Mouse (Mus musculus) myocyte (in vitro differentiated cells): ENCODE data around the gene Rer1. TPM values are rescaled to one million over a fixed set of nuclear protein-coding genes. Genes with fewer than 3 reads are reported as not detected.
A peak's percentile ranks its signal among the peaks of the same experiment; 100 is the strongest.

Experiments used
- H3K27me3 ChIP-seq: one replicate; pipeline ENCODE4 v1.6.1; 2011; ENCODE audit not compliant: control insufficient read depth, insufficient read depth, insufficient read length
- H3K36me3 ChIP-seq: one replicate; pipeline ENCODE4 v1.6.1; 2011; ENCODE audit not compliant: control insufficient read depth, insufficient read depth
- H3K4me2 ChIP-seq: one replicate; pipeline ENCODE4 v1.6.1; 2011; ENCODE audit warnings: low read depth, control low read depth
- H3K4me3 ChIP-seq: one replicate; pipeline ENCODE4 v1.5.1; 2011; ENCODE audit warnings: mild to moderate bottlenecking, control low read depth, moderate library complexity
- H3K79me2 ChIP-seq: one replicate; pipeline ENCODE4 v1.6.1; 2011; ENCODE audit not compliant: control insufficient read depth, insufficient read depth
- H3ac ChIP-seq: one replicate; pipeline ENCODE4 v1.6.1; 2011; ENCODE audit not compliant: control insufficient read depth, insufficient read length
- CEBPB ChIP-seq: IDR thresholded peaks from 2 replicates; pipeline ENCODE4 v1.6.1; 2011; ENCODE audit warnings: mild to moderate bottlenecking, moderate library complexity; ENCODE audit not compliant: poor library complexity, insufficient read depth, severe bottlenecking
- E2F4 ChIP-seq: IDR thresholded peaks from one replicate; pipeline ENCODE4 v1.6.1; 2011; ENCODE audit warnings: mild to moderate bottlenecking, control low read depth, moderate library complexity; ENCODE audit not compliant: insufficient read depth
- MAX ChIP-seq: IDR thresholded peaks from one replicate; pipeline ENCODE4 v1.6.1; 2011; ENCODE audit warnings: low read depth, mild to moderate bottlenecking, control low read depth
- MYOD1 ChIP-seq, 3 experiments: IDR thresholded peaks; one replicate each; pipeline ENCODE4 v1.6.1; 2011; ENCODE audit warnings: control low read depth in 2 of 3, low read depth in 2 of 3, mild to moderate bottlenecking in 2 of 3, moderate library complexity in 1 of 3; ENCODE audit not compliant: insufficient read length in 2 of 3, control insufficient read depth in 1 of 3
- MYOG ChIP-seq, 3 experiments: IDR thresholded peaks; one replicate each; pipeline ENCODE4 v1.6.1; 2011; ENCODE audit warnings: control low read depth in 2 of 3, low read depth in 2 of 3, mild to moderate bottlenecking in 2 of 3; ENCODE audit not compliant: insufficient read length in 2 of 3, control insufficient read depth in 1 of 3, insufficient read depth in 1 of 3
- POLR2A ChIP-seq: IDR thresholded peaks from one replicate; pipeline ENCODE4 v1.6.1; 2011; ENCODE audit warnings: low read depth, mild to moderate bottlenecking, control low read depth, moderate library complexity; ENCODE audit not compliant: insufficient read length
- POLR2AphosphoS2 ChIP-seq: IDR thresholded peaks from one replicate; pipeline ENCODE4 v1.6.1; 2011; ENCODE audit warnings: low read depth, control low read depth; ENCODE audit not compliant: insufficient read length
- REST ChIP-seq: IDR thresholded peaks from one replicate; pipeline ENCODE4 v1.6.1; 2011; ENCODE audit warnings: mild to moderate bottlenecking, control low read depth, moderate library complexity; ENCODE audit not compliant: insufficient read depth, insufficient read length
- SRF ChIP-seq: IDR thresholded peaks from one replicate; pipeline ENCODE4 v1.6.1; 2011; ENCODE audit warnings: low read depth; ENCODE audit not compliant: control insufficient read depth, insufficient read length
- TCF12 ChIP-seq: IDR thresholded peaks from one replicate; pipeline ENCODE4 v1.6.1; 2011; ENCODE audit warnings: mild to moderate bottlenecking, control low read depth; ENCODE audit not compliant: poor library complexity, insufficient read depth, severe bottlenecking
- TCF3 ChIP-seq: IDR thresholded peaks from one replicate; pipeline ENCODE4 v1.6.1; 2011; ENCODE audit warnings: low read depth, control low read depth; ENCODE audit not compliant: insufficient read length
- USF1 ChIP-seq: IDR thresholded peaks from one replicate; pipeline ENCODE4 v1.6.1; 2011; ENCODE audit warnings: low read depth, mild to moderate bottlenecking, control low read depth, moderate library complexity
- polyA plus RNA-seq: library from polyadenylated mRNA; unstranded; fragments of >200 nt; fragmentation: generic; extraction: Trizol; gene quantifications from one replicate; pipeline ENCODE4 v1.2.1, GENCODE M21; 2012; ENCODE audit warnings: missing spikeins

Rer1 gene
- polyA plus RNA-seq, result 117 TPM

DNA sequence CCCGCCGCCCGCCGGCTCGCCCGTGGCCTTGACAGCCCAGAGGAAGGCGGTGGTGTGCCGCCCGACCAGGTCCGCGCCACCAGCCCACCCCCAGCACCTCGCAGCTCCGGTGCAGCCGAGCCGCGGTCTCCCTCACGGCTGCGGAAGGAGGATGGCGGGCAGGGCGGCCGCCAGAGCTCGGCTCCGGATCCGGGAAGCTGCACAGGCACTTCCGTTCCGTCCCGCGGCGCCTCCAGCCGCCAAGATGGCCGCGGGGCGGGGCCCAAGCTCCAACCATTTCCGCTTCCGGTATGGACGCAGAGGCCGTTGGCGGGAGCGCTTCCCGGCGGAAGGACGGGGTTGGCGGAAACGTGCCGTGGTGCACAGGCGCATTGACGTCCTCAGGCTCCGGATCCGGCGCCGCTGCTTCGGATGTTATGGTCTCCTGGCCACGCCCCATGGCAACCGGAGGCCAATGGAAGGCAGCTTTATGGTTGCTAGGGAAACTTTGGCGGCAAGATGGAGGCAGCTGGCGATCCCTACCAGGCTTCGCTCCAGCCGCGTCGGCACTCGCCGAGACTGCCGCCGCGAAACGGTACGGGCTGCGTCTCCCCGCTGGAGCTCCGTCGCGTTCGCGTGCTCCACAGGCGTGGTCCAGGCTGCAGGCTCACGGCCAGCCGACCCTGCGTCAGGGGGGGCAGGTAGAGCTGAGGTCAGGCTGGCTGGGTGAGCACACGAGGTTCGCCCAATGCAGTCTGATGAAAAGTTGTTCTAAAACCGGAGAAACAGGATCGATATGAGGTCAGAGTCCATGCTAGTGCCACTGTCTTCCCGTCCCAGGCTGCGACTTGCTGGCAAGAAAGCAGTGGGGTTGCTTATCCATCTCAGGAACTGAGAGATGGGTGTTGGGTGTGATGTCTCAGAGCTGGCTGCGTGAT, at the start of gene Rer1, which contains the start of gene Morn1:
Gene Rer1 (minus strand): TSS at position 275 of the 917 bp plus-strand sequence.
Gene Morn1 (plus strand): TSS at position 470 of the 917 bp plus-strand sequence.
- peaks cover 44% of the 10 kb centered on the region for H3K79me2 ChIP-seq
- H3K4me3 ChIP-seq, result peak within 1 kb of the TSS; percentile 69
- H3K4me2 ChIP-seq, result peak within 1 kb of the TSS; percentile 99
- peak within 1 kb of the TSS; percentile 72 for H3ac ChIP-seq
- H3K27me3 ChIP-seq, result no peaks in the 10 kb centered on the region
- peaks cover 13% of the 10 kb centered on the region for H3K36me3 ChIP-seq
- TF ChIP-seq MYOG (IDR thresholded peaks at IDR 0.05; ENCODE audit: control insufficient read depth in 1 of 3, insufficient read depth in 1 of 3, insufficient read length in 2 of 3, low read depth in 2 of 3) (peak in 1 of 3 experiments; percentile 52), TCF12 (no peak), POLR2AphosphoS2 (peak; percentile 72), POLR2A (peak; percentile 69), MYOD1 (IDR thresholded peaks at IDR 0.05; ENCODE audit: control insufficient read depth in 1 of 3, insufficient read length in 2 of 3, low read depth in 2 of 3) (peak in 1 of 3 experiments; percentile 45), USF1 (no peak)

DNA sequence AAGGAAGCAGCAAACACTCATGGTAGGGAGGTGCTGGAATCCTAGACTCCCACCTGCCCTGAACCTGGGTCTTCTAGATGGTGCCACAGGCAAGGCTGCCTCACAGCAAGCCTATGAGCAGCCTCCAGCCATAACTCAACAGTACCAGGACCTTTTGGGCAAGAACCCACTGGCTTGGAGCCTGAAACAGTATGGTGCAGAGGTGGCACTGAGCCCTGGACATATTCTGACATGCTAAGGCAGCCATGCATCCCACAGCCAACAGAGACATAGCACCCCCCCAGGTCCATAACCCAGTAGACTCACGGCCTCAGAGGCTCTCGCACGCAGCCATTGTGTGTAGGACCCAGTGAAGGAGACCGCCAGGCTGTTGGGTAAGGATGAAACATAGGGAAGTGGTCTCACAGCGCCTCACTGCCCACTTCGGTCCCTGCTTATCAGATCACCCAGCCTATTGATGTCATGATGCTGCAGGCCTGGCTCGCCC, 48.5 kb upstream of the Rer1 start:
- TF ChIP-seq E2F4, result no peak
- TF ChIP-seq CEBPB, result no peak
- TF ChIP-seq TCF3, result no peak
- TF ChIP-seq POLR2A, result no peak
- no peak for TF ChIP-seq USF1
- TF ChIP-seq POLR2AphosphoS2, result no peak
- TF ChIP-seq SRF, result no peak
- no peak for TF ChIP-seq MYOD1 (IDR thresholded peaks at IDR 0.05; ENCODE audit: control insufficient read depth in 1 of 3, insufficient read length in 2 of 3, low read depth in 2 of 3)
- TF ChIP-seq REST, result no peak
- TF ChIP-seq MYOG (IDR thresholded peaks at IDR 0.05; ENCODE audit: control insufficient read depth in 1 of 3, insufficient read depth in 1 of 3, insufficient read length in 2 of 3, low read depth in 2 of 3), result no peak
- no peak for TF ChIP-seq TCF12
- TF ChIP-seq MAX, result no peak
- no peaks in the 10 kb centered on the region for H3K27me3 ChIP-seq
- H3ac ChIP-seq, result no peak overlapping the region
- peak overlapping the region; percentile 59 for H3K4me2 ChIP-seq
- H3K36me3 ChIP-seq, result no peaks in the 10 kb centered on the region
- no peak overlapping the region for H3K4me3 ChIP-seq
- no peaks in the 10 kb centered on the region for H3K79me2 ChIP-seq

DNA sequence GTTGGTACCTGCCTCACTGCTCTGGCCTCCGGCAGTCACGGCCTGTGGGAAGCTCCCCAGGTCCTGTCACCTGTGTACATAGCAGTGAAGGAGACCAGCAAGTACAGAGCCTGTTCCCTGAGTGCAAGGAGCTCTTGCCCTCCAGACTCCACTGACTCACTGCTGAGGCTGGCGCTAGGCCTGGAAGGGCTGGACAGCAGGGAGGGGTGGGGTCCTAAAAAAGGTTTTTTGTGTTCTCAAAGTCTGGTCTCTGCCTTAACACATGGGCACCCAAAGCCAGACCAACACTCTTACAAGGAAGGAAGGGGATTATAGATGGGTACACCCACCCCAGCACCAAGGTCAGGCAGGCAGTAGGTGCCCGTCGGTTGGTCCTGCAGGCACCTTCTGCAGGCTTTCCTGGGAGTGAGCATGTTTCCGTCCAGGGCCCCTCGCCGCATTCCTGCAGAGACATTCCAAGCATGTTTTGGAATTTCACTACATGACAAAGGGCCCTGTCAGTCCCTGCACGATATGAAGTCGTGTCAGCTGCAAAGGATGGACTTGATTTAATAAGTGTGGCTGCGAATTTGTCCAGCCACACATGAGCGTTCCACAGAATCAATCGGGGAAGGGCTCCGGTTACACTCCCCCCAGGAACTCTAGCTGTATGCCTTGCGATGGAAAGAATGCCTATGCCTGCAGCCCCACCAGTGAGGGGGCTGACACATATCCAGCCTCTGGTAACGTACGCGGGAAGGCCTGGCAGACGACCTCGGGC, 47.7 kb upstream of the Rer1 start:
- H3K4me3 ChIP-seq, result no peak overlapping the region
- no peaks in the 10 kb centered on the region for H3K36me3 ChIP-seq
- peak in 1 of 3 experiments; percentile 36 for TF ChIP-seq MYOG (IDR thresholded peaks at IDR 0.05; ENCODE audit: control insufficient read depth in 1 of 3, insufficient read depth in 1 of 3, insufficient read length in 2 of 3, low read depth in 2 of 3)
- TF ChIP-seq POLR2AphosphoS2, result no peak
- no peak for TF ChIP-seq E2F4
- TF ChIP-seq MYOD1 (IDR thresholded peaks at IDR 0.05; ENCODE audit: control insufficient read depth in 1 of 3, insufficient read length in 2 of 3, low read depth in 2 of 3), result peak in 2 of 3 experiments; percentile 51 to 53
- TF ChIP-seq TCF12, result peak; percentile 3
- H3K27me3 ChIP-seq, result no peaks in the 10 kb centered on the region
- H3K4me2 ChIP-seq, result peak overlapping the region; percentile 59
- H3ac ChIP-seq, result no peak overlapping the region
- no peaks in the 10 kb centered on the region for H3K79me2 ChIP-seq

DNA sequence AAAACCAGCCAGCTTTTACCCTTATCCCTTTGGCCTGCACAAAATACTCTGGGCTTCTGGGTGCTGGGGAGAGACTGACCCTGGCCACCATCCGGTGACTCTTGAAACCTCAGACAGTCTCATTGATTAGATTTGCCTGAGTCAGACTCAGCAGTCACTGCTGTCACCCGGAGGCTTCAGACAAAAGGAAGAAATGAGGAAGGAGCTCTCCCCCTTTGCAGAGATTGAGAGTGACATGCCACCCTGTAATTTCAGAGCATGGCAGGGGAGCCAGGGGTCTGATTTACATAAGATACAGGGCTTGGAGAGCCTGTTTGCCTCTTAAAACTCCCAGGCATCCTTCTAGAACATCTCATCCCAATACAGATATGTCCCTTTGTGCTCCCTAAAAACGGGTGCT, 47.0 kb upstream of the Rer1 start:
- Histone ChIP-seq H3K79me2 (no peaks in the 10 kb centered on the region), H3K27me3 (no peaks in the 10 kb centered on the region), H3ac (no peak overlapping the region), H3K36me3 (no peaks in the 10 kb centered on the region), H3K4me2 (peak overlapping the region; percentile 59), H3K4me3 (no peak overlapping the region)
- no peak for TF ChIP-seq E2F4
- TF ChIP-seq POLR2A, result no peak
- no peak for TF ChIP-seq MAX
- TF ChIP-seq USF1, result no peak
- no peak for TF ChIP-seq CEBPB
- no peak for TF ChIP-seq POLR2AphosphoS2
- TF ChIP-seq SRF, result no peak
- no peak for TF ChIP-seq TCF3
- no peak for TF ChIP-seq TCF12
- TF ChIP-seq REST, result no peak
- TF ChIP-seq MYOG (IDR thresholded peaks at IDR 0.05; ENCODE audit: control insufficient read depth in 1 of 3, insufficient read depth in 1 of 3, insufficient read length in 2 of 3, low read depth in 2 of 3), result no peak
- no peak for TF ChIP-seq MYOD1 (IDR thresholded peaks at IDR 0.05; ENCODE audit: control insufficient read depth in 1 of 3, insufficient read length in 2 of 3, low read depth in 2 of 3)
